Mouse (Mus musculus): ENCODE measurements around the gene Cln5. TPM values are rescaled to one million over a fixed set of nuclear protein-coding genes. Genes with fewer than 3 reads are reported as not detected.
A peak's percentile ranks its signal among the peaks of the same experiment; 100 is the strongest.

Gene Cln5
- total RNA-seq, 2 experiments from 2014 or later = 12.6 to 14.4 TPM

DNA sequence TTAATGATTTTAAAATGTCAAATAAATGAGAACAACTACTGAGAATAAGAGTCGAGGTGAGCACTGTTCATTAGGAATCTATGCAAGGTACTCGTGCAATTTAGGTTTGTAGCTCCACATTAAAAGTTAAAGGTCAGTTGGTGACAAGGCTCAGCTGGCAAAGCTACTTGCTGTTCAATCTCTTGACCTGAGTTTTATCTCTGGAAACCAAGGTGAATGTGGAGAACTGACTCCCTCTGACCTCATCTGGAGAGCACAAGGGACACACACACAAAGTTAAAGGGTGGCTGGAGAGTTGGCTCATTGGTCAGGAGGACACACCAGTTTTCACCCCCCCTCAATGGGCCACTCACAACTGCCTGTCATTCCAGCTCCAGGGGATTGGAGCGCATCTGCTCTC lies 31.2 kb downstream of the Cln5 start:
- intact Hi-C loops (cut with DNase I) = loop anchor here (5.0 kb wide), 1 partner anchor 246 kb away; the partner anchor contains the start of gene Mycbp2
- no peak for TF ChIP-seq CTCF (IDR thresholded peaks at IDR 0.05)

DNA sequence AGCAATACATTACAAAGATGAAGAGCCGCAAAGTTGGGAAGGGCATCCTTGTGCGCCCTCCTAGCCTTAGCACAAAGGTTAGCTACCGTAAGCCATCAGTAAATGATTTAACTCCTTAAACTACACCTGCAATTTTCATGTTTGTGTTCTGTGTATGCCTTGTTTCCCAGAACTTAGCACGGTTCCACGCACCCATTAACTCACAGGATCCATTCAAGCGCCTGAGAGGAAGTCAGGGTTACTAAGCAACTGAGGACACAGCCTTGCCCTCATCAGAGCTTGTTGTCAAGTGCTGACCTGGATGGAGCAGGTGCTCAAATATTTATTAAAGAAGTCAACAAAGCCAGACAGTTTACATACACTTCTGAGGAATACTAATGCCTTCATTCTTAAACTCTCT lies 32.2 kb downstream of the Cln5 start:
- DNase-seq = no peak
- Histone ChIP-seq H3K4me3 (no peak overlapping the region), H3K27ac (no peak overlapping the region)
- intact Hi-C loops (cut with DNase I) = loop anchor here (5.0 kb wide), 1 partner anchor 245 kb away; the partner anchor contains the start of gene Mycbp2
- TF ChIP-seq CTCF (IDR thresholded peaks at IDR 0.05) = no peak

More for the DNA sequence above, 31.2 kb downstream of the Cln5 start:
- H3K27ac ChIP-seq = peak overlapping the region; percentile 100; the same call in 1 of the 2 replicates
- no peak overlapping the region for H3K4me3 ChIP-seq
- DNase-seq = no peak

DNA sequence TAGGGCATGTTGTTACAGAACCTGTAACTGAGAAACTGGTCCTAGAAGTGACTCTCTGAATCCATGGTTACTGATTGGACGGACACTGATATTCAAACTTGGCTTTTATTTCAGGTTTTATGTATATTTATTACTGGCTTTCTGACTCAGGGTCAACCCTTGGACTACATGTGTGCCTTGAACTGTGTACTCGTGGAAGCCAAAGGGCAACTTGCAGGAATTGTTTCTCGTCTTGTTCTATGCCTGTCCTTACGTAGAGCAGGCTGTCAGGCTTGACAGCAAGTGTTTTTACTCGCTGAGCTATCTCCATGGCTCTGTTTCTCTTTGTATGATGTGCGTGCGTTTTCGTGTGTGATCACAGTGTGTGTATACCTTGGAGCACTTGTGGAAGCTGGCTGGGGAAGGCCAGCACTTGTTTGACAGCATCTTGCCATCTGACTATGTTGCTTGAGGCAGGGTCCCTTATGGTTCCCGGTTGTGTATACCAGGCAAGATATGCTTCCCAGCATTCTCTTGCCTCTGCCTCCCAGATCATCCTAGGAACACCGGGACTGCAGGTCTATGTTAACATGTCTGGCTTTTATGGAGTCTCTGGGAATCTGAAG lies 32.8 kb downstream of the Cln5 start:
- no peak for DNase-seq
- Histone ChIP-seq H3K27ac (peak overlapping the region; percentile 32; the same call in 1 of the 2 replicates), H3K4me3 (no peak overlapping the region)
- no peak for TF ChIP-seq CTCF (IDR thresholded peaks at IDR 0.05)
- intact Hi-C loops (cut with DNase I) = loop anchor here (5.0 kb wide), 1 partner anchor 244 kb away; the partner anchor contains the start of gene Mycbp2

DNA sequence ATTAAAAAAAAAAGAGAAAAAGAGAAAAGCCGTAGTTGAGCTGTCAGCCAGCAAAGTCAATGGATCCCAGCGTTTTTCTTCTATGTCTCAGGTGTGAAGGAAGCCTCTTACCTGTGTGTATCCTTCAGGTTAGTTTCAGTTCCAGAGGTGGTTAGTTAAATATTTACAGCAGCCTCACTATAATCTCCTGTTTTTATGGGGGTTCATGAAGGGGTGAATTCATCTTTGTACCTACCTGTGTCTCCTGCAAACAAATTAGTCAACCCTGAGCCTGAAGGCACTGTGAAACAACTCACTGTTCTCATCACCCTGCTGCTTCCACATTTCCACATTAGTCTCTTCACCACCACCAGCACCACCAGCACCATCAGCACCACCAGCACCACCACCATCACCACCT lies 36.3 kb downstream of the Cln5 start:
- no peak for TF ChIP-seq CTCF (IDR thresholded peaks at IDR 0.05)
- intact Hi-C loops (cut with DNase I) = no loop called here

DNA sequence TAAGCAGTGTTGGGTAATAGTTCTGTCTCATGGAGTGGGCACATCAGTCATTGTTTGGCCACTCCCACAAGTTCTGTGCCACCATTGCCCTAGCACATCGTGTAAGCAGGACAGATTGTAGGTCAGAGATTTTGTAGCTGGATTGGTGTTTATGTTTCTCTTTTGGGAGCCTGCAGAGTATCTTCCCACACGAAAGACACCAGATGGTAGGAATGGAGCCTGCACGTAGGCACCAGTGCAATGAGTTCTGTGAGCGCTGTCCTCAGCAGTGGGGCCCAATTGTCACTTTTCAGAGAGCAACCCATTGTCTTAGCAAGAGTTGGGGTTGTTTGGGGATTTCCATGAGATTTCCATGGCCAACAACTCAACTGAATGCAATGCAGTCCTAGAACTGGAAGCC lies 40.0 kb downstream of the Cln5 start:
- H3K27ac ChIP-seq = no peak overlapping the region
- DNase-seq = no peak
- intact Hi-C loops (cut with DNase I) = no loop called here
- TF ChIP-seq CTCF (IDR thresholded peaks at IDR 0.05) = no peak
- no peak overlapping the region for H3K4me3 ChIP-seq

More for the DNA sequence above, 36.3 kb downstream of the Cln5 start:
- Histone ChIP-seq H3K4me3 (no peak overlapping the region), H3K27ac (no peak overlapping the region)
- DNase-seq = no peak

DNA sequence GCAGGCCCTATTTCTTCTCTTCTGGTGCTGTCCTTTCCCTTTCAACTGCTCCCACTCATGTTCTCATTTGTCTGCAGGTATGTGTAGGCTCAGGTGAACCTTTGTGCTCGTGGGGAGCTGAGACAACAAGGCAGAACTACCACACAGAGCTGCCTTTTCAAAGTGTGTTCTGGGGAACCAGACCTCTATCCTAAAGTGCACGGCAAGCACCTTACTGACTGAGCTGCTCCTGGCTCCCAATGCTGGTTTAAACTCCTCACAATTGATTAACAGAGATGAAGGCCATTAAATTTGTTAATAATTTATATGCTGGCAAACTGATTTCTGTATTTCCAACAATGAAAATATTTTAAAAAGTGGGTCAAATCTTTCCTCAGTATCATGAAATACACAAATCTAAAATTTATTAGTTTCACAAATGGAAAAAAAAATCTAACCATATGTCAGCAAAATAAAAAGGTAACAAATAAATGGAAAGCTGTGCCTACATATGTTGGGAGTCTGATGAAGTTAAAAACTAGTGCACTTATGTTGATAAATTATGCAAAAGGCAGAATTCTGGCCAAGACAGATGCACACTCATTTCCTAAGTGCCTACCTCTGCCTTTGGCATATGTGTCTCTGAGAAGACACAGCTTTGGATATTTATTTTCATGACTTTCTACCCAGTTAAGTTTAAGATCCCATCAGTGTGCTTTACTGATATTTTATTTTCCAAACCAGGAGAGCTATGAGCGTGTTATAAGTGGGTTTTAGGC lies 42.8 kb downstream of the Cln5 start:
- Histone ChIP-seq H3K4me3 (no peak overlapping the region), H3K27ac (no peak overlapping the region)
- intact Hi-C loops (cut with DNase I) = no loop called here
- no peak for TF ChIP-seq CTCF (IDR thresholded peaks at IDR 0.05)
- no peak for DNase-seq

DNA sequence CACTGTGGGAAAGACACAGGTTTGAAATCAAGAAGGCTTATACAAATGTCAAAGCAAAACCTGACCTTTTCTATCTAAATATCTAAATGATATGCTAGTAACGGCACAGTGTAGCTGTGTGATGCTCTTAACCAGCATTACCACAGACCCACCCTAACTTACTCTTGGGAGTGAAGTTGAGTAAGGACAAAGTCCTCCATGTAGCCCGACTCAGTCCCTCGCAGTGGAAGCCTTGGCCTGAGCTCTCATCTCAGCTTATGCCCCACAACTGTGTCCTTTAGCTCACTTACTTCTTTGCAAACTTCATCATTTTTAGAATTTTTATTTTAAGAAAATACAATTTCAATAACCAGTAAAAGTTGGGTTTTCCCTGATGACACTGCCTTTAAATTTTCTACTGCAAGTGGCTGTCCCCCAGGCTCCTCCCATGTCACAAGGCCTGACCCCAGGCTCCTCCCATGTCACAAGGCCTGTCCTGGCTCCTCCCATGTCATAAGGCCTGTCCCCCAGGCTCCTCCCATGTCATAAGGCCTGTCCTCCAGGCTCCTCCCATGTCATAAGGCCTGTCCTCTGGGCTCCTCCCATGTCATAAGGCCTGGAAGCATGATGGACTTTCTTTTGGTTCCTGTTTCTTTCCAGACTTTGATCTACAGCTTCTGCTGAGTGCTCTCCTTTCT lies 45.1 kb downstream of the Cln5 start:
- no peak overlapping the region for H3K27ac ChIP-seq
- intact Hi-C loops (cut with DNase I) = no loop called here
- DNase-seq = no peak
- TF ChIP-seq CTCF (IDR thresholded peaks at IDR 0.05) = no peak
- no peak overlapping the region for H3K4me3 ChIP-seq

DNA sequence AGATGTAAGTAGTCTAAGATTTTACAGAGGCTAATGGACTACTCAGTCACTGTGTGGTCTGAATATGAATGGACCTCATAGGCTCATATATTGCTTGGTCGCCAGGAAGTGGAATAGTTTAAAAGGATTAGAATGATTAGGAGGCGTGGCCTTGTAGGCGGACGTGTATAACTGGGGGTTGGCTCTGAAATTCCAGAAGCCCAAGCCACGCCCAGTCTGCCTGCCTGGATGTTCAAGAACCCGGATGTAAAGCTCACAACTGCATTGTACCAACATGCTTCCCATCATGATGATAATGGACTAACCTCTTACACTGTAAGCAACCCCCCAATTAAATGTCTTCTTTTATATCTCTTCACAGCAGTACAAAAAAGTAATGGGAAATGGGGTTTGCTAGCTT lies 55.7 kb downstream of the Cln5 start:
- H3K4me3 ChIP-seq = no peak overlapping the region
- H3K27ac ChIP-seq = no peak overlapping the region
- intact Hi-C loops (cut with DNase I) = loop anchor here (5.0 kb wide), 1 partner anchor 77 kb away; no protein-coding TSS in a partner anchor
- TF ChIP-seq CTCF (IDR thresholded peaks at IDR 0.05) = no peak
- DNase-seq = no peak

Other genes with a start within 250 kb of the Cln5 start
- 1 to 10 TPM; 5.2 to 9.7 TPM for gene Kctd12, start 87.6 kb upstream of the Cln5 start, total RNA-seq (2021)
- not detected for gene Acod1, start 23.2 kb upstream of the Cln5 start, total RNA-seq (2021)
- 10 to 100 TPM; 54.1 to 54.3 TPM for gene Fbxl3, start 29.4 kb downstream of the Cln5 start, total RNA-seq (2021)